Mouse (Mus musculus) stomach, postnatal 0 days (tissue): ENCODE measurements around the gene Rfk.

Source experiments
- CTCF ChIP-seq: IDR thresholded peaks from 2 replicates; pipeline ENCODE4 v1.5.1; 2016; ENCODE audit warnings: antibody characterized with exemption, low read depth, mild to moderate bottlenecking, moderate library complexity
- EP300 ChIP-seq: optimal IDR thresholded peaks from 2 replicates; pipeline ENCODE3; 2016; ENCODE audit warnings: antibody characterized with exemption

- TF ChIP-seq CTCF (no peak), EP300 (no peak)
These were observed 10.9 kb upstream of the Rfk start for GRCm38 (mm10) chr19:17382807-17383397.
